Mouse (Mus musculus) thymus, postnatal 36 days (tissue): ENCODE results near the gene Gls.
A peak's percentile ranks its signal among the peaks of the same experiment; 100 is the strongest.

ENCODE experiments used
- DNase-seq, 2 experiments: peaks; one replicate each; pipeline ENCODE4 v3.0.0; 2022; ENCODE audit warnings: mixed read lengths in 2 of 2

The Gls gene

GRCm38 (mm10) chr1:52233143-52233713 is at the start of gene Gls:
Gene Gls (minus strand): TSS chr1:52233232.
- peak; percentile 95 to 98 for DNase-seq

DNA sequence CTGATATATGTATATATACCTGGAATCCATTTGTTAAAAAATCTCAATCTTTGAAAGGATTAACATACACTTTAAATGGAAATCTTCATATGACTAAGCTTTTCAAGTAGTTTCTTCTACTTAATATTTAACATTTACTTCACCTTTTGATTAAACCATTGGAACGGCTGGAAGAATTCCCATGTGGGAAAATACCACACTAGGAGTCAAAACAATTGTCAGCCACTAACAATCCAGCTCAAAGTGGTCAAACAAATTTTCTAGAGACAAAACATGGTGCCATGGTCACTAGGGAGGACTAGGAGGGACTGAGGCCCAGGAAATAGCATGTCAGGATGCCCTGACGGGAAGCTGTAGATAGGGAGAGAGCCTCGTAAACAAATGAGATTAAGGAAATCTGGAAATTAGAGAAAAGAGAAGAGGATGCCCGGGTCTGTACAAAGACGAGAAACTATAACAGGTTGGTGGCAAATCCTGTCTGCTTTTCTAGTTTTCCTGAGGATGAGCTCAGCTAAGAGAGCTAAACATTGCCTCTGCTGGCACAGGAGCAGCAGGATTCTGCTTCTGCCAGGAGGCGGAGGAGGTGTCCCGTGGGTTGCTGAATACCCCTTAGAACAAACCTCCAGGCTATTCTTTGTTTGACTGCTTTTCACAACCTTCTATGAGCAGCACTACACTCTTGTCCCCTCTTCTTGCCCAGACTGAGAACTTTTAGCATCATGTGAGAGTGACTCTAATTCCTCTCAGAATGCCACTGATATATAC is 47.0 kb upstream of the Gls start:
- no peak for DNase-seq

- no peak for DNase-seq
These were observed 46.3 kb upstream of the Gls start for GRCm38 (mm10) chr1:52279331-52279730.

DNA sequence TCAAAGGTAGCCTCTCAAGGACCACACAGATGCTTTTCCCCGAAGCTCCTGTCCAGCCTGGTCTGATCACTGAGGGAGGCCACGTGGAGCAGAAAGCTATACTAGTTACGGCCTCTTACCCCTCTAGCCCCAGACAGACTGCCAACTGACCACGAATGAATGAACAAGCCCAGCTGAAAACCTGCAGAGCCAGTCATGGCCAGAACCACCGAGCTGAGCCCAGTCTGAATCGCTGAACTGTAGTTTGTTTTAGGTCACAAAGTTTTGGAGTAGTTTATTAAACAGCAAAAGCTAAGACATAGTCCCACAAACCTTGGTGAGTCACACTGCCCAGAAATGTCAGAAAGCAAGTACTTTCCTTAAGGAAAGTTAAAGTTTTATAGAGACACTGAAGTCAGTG is 45.0 kb upstream of the Gls start:
- DNase-seq, result no peak

- no peak for DNase-seq
These were observed 41.2 kb upstream of the Gls start for GRCm38 (mm10) chr1:52274210-52274609.

DNA sequence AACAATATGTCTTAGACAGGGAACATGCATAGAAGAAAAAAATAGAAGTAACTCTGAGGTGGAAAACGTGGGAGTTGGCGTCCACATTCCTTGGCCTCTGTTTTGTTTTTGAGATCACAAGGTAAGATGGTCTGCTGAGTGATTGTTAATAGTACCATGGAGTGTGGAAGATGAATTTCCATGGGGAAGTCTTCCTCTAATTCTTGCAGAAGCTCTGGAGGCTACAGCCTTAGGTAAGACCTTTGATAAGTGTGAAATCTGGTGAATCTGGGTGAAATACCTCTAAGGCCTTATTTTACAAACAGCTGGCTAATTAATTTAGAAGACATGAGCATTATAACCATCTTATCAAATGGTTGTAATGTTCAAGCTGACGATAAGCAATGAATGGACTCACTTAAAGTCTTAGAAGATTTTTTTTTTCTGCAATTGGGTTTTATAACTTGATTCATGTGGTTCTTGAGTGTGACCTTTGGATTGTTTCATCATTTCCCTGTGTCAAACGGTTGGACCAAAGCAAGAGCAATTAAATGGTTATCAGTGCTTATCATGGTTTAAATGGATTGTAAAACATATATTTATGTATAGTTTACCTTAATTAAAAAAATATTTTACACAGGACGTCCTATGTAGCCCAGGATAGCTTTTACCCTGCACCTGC is 39.1 kb upstream of the Gls start:
- no peak for DNase-seq

GRCm38 (mm10) chr1:52270354-52270753 is 37.3 kb upstream of the Gls start:
- no peak for DNase-seq

GRCm38 (mm10) chr1:52269596-52269995 is 36.6 kb upstream of the Gls start:
- no peak for DNase-seq

GRCm38 (mm10) chr1:52268006-52268405 is 35.0 kb upstream of the Gls start:
- no peak for DNase-seq

DNA sequence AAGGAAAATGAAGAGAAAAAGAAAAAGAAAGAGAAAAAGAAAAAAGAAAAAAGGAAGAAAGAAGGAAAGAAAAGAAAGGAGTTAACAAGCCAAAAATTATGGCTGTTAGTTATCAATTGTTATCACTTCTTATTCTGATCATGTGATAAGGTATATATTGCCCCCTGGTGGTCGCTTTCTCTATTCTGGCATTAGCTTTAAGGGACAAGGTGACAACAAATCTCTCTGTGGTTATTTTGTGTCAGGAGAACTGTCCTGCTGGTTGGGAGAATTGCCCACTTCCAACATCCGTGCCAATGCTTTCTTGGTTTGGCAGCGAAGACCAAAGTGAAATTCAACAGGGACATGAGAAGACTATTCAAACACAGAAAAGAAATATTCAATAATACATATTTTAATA is 34.6 kb upstream of the Gls start:
- peak in 1 of 2 experiments; percentile 29 for DNase-seq

GRCm38 (mm10) chr1:52265886-52266516 is 33.0 kb upstream of the Gls start:
- no peak for DNase-seq

DNA sequence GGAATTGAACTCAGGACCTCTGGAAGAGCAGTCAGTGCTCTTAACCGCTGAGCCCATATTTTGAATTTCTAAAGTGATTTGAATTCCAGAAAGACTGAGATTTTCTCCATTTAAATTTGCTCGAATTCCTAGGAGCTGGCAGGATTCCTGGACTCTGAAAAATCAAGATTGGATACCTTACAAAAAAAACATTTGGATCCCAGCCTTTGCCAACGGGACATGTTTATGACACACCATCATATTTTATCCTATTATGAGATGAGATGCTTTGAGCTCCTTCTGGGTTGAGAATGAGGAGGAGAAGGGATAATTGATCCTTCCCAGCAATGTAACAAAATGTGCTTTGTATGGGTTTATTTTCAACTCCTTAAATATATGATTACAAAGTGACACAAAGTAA is 31.3 kb upstream of the Gls start:
- no peak for DNase-seq

- no peak for DNase-seq
These were observed 27.5 kb upstream of the Gls start for GRCm38 (mm10) chr1:52260354-52261090.

GRCm38 (mm10) chr1:52258006-52258749 is 25.1 kb upstream of the Gls start:
- no peak for DNase-seq

- no peak for DNase-seq
These were observed 23.9 kb upstream of the Gls start for GRCm38 (mm10) chr1:52256916-52257315.

DNA sequence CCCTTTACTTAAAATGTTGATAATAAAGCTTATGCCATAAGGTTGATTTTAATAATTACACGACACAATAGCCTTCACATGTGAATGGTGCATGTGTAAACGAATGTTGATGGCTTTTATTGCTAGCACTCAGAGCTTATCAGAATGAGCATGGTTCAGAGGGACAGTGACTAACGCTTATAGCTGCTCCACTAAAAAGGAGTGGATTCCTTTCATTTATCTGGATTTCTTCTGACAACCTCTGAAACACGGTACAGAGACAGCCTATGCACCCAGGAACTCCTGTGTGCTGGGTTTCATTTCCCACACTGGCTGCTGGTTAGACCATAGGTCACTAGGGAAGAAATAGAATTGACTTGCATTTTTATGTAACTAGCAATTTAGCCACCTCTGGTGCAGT is 23.2 kb upstream of the Gls start:
- no peak for DNase-seq

- no peak for DNase-seq
These were observed 21.4 kb upstream of the Gls start for GRCm38 (mm10) chr1:52254411-52254810.

DNA sequence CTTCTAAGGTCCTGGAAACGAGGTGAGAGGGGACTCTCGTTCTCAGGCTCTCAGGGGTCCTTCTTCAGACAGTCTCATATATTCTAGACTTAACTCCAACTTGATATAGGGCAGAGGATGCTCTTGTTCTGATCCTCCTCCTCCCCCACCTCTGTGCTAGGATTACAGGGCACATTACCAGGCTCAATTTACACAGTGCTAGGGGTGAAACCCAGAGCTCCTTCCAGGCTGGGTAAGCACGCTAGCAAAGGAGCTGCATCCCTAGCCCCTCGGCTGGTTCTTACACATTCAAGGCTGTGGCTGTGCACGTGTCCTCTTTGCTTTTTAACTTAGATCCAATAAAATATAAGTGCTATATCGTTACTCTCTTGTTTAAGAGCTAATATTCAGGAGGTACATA is 20.4 kb upstream of the Gls start:
- DNase-seq, result no peak

GRCm38 (mm10) chr1:52252447-52252846 is 19.4 kb upstream of the Gls start:
- DNase-seq, result no peak

DNA sequence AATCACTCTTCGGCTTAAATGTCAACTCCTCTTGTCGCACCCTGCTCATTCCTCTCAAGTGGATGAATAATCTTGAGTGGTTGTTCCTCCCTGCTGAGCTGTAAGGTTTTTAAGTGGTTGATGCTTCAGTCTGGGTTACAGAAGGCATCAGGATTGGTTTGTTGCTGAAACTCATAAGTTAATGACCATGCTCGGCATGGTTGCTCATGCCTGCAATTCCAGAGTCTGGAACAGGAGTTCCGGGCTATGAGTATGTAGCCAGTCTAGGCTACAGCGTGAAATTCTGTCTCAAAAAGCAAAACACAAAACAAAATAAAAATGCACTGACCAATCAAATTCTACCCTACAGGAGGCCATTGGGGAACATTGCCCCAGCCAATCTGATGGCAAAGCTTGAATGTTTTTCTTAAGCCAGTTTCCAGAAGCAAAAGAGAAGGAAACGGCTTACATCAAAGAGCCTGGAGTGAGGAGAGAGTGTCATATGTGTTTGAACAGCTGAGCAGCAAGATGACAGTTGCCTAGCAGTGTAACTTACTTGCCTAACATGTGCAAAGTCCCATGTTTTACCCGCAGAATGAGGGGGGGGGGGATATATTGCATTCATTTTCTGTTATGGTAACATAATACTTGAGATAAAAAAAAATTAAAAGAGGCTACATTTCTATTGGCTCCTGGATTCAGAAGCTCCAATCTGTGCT is 18.2 kb upstream of the Gls start:
- DNase-seq, result no peak

GRCm38 (mm10) chr1:52248899-52249556 is 16.0 kb upstream of the Gls start:
- DNase-seq, result no peak
